Mouse (Mus musculus): ENCODE results near the gene D1Ertd622e.

GRCm38 (mm10) chr1:97570814-97571213 is 91.1 kb downstream of the D1Ertd622e start:
- no peak for TF ChIP-seq POLR2A (IDR thresholded peaks at IDR 0.05; ENCODE audit: low read depth, low read length)
- no peak for TF ChIP-seq CTCF (IDR thresholded peaks at IDR 0.05; ENCODE audit: extremely low read depth, insufficient read length, insufficient replicate concordance, low read depth, low read length)
